Mouse (Mus musculus) left cerebral cortex, adult 11 months (tissue): ENCODE results near the gene Os9.

ENCODE experiments used
- DNase-seq: peaks from one replicate; pipeline ENCODE4 v3.0.0; 2022; ENCODE audit warnings: low spot score

Gene Os9

DNA sequence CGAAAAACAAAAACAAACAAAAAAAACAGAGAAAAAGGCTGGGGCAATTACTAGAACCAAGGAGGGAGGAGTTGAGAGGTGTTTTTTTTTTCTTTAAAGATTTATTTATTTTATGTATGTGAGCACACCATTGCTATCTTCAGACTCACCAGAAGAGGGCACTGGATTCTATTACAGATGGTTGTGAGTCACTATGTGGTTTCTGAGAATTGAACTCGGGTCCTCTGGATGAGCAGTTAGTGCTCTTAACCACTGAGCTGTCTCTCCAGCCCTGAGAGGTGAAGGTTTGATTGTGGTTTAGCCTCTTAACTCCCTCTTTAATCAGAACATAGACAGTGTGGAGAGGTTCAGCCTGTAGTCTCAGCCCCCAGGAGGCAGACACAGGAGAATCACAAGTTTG, 5.9 kb downstream of the Os9 start:
- DNase-seq = no peak

DNA sequence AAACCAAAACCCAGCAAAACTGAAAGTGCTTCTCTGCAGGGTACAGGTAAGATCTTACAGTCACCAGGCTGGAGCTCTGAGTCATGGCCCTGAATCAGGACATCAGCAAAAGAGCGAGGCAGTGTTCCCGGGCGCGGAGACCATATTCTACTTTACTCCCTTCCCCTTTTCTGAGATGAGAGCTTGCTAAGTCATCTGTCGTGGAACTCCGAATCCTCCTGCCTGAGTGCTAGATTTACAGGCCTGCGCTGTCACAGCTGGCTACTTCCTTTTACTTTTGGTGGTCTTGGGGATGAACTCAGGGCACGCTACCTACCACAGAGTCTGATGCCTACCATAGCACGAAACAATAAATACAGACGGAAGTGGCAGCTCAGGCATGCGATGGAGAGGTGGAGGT, 6.5 kb downstream of the Os9 start:
- no peak for DNase-seq

DNA sequence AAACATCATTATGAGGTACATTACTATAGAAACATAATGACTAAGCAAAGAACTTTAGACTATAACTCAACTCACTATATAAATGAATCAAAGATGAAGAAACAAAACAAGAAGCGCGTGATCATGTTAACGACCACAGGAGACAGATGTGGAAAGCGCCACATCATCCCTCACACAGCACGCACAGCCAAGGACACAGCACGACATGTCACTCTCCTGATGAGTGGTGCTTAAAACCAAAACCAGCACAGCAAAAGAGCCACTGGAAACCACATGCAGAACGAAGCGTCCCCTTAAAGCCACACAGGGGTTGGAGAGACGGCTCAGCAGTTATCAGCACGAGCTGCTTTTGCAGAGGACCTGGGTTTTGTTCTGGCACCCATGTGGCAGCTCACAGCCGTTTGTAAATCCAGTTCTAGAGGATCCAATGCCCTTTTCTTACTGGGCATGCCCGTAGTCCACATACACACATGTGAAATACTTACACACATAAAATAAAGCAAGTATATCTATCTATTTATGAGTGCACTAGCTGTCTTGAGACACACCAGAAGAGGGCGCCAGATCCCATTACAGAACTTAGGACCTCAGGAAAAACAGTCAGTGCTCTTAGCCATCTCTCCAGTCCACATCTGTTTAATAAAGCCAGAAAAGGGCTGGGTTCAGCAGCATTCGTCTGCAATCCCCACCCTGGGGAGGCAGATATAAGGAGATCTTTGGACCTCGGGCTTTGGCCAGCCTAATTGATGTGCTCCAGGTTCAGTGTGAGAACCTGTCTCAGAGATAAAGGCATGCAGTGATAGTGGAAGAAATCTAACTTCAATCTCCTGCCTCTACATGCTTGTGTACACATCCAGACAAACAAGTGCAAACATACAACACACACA, 9.7 kb downstream of the Os9 start:
- no peak for DNase-seq

DNA sequence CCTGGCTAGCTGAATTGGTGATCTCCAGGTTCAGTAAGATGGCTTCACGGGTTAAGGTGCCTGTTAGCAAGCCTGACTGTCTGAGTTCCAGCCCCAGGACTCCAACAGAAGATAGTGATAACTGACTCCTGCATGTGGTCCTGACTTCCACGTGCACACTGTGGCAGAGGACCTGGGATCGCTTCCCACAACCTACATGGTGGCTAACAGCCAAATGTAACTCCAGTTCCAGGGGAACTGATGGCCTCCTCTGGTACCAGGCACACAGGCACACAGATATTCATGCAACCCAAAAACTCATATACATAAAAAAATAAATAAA, 12.7 kb downstream of the Os9 start:
- no peak for DNase-seq

DNA sequence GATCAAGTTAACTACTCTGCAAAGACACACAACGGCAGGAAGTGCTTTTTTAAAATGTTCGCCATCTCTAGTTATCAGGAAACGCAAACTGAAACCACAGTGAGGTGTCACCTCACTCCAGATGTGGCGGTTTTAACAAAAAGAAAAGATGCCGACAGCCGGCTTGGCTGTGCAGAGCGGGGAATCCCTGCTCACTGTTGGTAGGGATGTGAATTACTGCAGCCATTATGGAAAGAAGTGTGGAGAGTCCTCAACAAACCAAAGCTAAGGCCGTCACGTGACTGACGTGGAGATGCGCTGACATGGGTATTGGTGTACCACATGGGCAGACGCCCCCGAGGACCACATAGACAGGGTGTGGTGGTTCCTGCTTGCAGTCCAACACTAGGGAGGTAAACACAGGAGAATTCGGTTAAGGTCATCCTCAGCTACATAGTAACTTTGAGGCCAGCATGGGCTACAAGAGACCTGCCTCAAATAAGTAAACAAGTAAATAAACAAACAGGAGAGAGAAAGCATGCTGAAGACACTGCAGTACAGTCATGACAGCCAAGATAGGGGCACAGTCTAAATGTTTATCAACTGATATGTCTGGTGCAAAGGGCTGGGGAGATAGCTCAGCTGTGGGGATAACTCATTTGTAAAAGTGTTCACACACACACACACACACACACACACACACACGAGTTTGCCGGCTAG, 13.2 kb downstream of the Os9 start:
- no peak for DNase-seq

DNA sequence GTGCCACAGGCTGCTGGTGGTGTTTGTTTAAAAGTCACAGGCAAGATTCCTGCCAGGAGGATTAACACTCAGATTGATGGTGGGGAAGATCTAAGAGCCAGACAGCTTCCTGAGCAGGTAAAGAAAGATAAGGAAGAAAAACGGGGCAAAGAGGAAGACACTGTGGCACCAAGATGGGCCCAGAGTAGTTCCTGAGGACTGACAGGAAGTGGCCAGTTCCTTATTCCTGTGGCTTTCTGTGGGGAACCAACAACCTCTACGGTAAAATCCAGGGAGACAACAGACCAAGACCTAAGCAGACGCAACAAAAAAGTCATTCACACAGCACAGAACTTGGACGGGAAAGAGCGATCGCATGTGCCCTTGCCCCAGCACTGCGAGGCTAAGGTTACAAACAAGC, 17.3 kb downstream of the Os9 start:
- DNase-seq = no peak

DNA sequence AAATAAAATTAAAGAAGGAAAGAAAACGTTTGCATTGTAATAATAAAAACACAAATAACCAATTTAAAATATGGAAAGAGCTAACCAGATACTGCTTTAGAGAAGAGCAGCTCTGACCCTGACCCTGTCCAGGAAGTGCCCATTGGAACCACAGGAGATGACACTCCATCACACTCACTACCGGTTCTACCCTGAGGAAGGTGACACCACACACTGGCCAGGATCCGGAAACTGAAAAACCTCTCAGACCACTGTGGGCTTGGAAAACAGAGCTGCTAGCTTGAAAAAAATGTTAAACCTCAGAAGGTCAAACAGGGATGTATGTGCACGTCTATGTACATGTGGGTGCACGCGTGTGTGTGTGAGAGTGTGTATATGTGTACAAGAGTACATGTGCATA, 19.8 kb downstream of the Os9 start:
- DNase-seq = no peak

DNA sequence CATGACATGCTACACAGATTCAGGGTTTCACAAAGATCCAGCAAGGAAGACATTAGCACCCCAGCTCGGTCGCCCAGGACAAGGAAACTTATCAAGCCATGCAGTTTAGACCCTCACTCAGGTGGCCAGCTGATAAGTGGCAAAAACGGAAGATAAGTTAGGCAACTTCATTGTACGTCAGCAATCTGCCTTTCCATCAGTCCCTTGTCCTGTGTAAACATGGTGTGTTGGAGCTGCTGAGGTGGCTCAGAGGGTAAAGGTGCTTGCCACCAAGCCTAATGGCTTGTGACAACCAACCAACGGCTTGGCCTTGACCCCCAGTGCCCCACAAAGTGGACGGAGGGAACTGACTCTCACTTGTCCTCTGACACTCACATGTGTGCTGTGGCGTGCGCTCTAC, 20.5 kb downstream of the Os9 start:
- no peak for DNase-seq

DNA sequence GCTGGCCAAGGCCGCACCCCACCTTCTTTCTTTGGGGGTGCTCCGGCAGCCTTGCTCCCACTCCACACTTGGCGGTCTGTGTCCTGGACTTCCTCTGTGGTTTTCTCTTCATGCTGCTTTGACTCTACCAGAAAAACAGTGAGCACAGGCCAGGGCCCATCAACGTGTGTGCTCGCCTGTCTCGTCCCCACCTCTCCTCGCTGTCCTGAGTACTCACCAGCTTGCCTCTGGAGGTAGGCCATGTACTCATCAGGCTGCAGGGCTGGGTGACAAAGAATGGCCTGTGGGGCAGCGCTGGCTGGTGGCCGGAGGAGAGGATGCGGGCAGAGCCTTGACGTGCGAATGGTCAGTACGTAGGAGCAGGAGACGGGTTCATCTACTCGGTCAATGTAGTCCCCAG, 21.1 kb downstream of the Os9 start:
- no peak for DNase-seq

DNA sequence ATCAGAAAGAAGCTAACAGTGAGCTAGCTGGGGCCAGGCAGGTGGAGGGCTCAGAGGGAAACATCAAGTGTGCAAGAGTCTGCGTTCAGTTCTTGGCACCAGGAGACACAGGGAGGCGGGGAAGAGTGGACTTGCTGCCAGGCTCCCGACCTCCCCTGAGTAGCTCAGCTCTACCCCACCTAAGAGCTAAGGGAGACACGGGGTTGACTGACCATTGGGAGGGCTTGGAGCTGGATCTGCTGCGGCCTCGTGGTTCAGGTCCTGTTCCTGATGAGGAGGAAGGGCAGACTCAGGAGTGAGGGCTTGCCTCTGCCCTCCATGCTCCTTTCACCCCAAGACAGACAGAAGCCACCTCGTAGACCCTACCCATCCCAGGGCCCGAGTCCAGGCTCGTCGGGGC, 21.7 kb downstream of the Os9 start:
- DNase-seq = no peak

DNA sequence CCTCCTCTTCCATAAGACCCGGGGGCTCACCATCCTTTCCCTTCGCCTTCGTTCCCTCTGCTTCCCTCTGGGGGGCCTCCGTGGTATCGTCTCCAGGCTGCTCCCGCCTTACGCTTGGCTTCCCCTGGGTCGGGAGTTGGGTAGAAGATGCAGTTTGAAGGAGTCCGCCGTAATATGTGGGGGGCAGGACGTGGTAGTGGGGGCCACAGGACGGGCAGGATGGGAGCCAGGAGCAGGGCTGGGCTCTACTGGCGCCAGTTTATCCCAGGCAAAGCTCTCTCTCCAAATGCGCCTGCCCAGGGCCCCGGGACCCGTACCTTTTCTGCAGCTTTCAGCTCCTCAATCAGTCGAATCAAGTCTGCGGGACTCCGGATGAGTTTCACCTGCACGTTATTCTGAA, 22.4 kb downstream of the Os9 start:
- DNase-seq = no peak

DNA sequence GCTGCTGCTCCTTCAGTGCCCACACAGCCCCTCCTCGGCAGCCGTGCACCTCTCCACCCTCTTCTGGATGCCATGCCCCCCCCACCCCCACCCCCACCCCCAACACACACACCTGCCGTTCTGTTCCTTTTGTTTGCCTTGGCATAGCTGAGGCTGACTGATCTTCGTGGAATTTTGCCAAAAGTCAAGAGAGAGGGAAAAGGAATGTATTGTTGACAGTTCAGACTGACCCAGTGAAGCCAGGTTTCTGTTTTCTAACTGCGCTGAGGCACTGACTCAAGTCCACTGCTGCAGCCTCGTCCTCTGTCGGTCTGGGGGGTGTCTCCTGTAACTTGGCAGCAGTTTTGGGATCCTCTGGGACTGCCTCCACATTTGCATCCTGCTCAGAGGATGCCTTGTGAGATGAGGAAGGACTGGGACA, 26.5 kb downstream of the Os9 start:
- DNase-seq = no peak

DNA sequence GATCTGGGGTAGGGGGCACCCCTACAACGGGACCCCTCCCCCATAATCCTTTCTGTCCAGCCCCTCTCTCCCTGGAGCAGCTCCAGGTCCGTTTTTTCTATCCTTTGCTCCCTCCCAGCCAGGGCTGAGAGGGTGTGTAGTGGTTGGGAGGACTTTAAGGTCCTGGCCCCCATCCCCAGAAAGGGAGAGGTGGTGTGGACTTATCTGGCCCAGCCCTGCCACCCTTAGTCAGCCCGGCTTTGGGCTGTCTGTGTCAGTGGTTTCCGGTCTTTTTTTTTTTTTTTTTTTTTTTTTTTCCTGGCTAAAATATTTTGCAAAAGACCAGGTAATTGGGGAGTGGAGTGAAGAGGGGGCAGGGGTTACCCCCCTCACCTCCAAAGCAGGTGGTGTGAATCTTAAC, 28.2 kb downstream of the Os9 start:
- DNase-seq = no peak

DNA sequence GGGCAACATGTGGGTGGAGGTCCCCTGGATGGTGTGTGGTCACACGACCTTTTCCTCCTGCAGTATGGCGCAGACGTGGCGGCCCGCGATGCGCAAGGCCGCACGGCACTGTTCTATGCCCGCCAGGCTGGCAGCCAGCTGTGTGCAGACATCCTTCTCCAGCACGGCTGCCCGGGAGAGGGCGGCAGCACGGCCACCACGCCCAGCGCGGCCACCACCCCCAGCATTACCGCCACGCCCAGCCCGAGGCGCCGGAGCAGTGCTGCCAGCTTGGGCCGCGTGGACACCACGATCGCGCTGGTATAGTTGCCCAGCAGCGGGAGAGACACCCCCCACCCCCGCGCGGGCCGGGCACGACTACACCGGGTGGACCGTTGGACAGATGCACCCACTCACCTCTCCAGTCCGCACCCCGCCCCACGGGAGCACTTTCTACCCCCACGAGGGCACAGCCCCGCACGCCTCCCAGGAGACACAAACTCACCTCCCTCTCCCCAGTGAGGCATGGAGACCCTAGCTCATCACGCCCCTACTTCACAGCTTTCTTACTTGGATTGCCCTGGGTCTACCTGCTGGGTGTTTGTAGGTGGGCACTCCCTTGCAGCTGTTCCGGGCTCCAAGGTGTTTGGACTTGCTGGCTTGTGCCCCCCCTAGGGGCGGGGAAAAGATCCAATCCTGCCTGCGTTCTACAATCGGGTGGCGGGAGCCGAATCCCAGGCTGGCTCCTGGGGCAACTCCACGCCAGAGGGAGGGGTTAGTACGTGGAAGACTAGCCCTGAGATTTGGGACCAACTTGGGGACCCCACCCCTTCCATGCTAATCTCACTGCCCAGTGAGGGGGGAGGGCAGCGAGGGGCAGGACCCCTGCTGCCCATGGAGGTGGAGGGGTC, 29.2 kb downstream of the Os9 start:
- DNase-seq = no peak

DNA sequence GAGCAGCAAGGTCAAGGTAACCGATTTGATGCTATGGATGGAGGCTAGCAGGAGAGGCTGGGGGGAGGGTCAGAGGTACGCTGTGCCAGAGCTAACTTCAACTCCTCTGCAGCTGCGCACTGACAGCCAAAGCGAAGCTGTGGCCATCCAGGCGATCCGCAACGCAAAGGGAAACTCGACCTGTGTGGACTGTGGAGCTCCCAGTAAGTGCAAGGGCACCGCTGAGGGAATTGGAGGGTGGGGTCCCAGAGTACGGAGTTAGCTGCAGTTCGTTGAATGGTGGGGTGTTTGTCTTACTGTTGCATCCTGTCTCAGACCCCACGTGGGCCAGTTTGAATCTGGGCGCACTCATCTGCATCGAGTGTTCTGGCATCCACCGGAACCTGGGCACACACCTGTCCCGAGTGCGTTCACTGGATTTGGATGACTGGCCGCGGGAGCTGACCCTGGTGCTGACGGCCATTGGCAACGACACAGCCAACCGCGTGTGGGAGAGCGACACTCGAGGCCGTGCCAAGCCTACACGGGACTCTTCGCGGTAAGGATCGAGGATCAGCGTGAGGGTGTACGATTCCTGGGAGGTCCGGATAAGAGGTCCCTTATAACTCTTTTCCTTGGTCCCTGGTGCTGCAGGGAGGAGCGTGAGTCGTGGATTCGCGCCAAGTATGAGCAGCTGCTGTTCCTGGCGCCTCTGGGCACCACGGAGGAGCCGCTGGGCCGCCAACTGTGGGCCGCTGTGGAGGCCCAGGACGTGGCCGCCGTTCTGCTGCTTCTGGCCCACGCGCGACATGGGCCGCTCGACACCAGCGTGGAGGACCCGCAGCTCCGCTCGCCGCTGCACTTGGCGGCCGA, 30.1 kb downstream of the Os9 start:
- DNase-seq = no peak

DNA sequence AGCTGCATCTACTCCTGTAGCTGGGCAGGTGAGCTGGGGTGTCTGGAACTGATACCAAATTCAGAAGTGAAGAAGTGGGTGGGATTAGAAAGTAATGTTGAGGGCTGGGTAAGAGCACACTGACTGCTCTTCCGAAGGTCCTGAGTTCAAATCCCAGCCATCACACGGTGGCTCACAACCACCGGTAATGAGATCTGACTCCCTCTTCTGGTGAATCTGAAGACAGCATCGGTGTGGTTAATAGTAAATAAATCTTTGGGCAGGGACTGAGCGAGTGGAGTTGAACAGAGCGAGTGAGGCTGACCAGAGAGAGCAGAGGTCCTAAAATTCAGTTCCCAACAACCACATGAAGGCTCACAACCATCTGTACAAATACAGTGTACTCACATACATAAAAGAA, 35.3 kb downstream of the Os9 start:
- no peak for DNase-seq

DNA sequence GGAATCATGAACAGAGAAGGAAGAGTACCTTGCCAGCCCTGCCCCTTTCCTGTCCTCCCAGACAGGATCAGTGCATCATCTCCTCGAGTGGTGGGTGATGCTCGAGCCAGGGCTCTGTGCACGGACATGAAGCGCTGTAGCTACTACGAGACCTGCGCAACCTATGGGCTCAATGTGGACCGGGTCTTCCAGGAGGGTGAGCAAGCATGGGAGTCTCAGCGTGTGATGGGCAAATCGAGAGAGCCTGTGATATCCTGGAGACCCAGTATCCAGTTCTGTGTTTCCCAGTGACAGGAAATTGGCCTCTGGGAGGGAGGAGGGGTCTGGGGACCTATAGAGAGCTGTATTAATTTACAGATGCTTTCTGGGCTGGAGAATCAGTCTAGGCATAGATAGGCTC, 35.9 kb downstream of the Os9 start:
- DNase-seq = no peak

DNA sequence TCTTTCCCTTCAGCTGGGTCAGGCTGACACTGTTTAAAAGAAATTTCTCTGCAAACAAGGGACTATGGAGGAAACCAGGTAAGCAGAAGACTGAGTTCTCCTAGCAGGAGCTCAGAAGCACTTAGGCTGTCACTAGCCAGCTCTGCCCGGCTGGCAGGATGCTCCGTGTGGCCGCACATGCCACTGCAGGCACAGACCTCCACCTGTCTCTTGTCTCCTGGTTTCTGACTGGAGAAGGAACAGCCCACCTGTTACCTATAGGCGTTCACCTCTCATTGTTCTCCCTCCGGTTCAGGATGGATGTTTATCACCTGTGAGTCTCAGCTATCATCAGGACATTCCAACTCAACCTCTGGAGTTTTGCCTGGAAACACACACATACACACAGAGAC, 37.0 kb downstream of the Os9 start:
- no peak for DNase-seq

DNA sequence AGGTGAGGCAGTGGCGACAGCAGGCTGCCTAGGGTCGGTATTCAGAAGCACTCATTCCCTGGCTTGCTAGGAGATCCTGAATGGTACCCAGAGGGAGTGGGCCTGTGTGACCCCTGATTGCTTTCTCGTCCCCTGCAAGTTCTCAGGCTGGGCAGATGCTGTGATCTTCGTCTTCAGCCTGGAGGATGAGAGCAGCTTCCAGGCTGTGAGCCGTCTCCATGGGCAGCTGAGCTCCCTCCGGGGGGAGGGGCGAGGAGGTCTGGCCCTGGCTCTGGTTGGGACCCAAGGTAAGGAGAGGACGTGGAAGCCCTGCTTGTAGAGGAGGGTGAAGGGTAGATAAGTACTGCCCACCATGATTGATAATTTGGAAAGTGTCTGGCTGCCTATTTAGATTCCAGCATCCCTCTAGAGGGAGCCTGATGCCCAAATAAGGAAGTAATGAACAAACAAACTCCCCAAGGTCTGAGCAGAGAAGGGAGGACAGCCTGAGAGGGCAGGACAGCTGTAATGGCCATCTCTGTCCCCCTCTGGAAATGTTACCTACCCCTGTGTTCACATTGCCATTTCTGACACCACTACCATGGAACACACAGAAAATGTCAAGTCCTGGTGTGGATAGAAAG, 37.5 kb downstream of the Os9 start:
- DNase-seq = no peak

DNA sequence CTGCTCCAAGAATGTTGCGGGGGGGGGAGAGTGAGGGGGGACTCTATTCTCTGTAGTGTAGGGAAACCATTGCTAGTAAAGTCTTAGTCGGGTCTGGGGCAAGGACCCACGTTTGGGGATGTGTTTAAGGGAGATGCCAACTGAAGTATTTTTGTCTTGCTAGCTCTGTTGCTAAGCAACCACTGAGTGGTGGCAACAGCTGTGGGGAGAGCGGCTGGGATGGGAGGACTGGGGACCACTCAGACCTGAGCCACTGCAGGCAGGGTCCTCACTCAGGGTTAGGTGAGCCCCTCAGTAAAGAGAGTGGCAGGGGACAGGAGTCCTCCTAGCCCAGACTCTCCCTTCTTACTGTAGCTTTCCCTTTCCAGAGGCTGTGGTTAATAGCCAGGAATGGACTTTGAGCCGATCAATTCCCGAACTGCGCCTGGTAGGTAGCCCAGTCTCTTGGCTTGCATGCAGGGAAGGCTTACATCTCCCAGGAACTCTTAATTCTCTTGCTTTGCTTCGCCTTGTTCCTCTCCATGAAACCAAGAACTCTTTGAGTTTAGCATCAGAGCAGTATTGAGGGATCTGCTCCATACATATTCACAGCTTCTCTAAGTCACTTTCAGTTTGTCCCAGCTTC, 38.8 kb downstream of the Os9 start:
- DNase-seq = no peak
